Mouse (Mus musculus) ovary, postnatal 36 days (tissue): ENCODE measurements at regions not wholly inside any gene's neighbourhood (a gene's known extent, or its start where the extent isn't known, plus 50 kb on each side); places are given as distances from the start of the nearest gene placed in this dataset.

ENCODE experiments used
- DNase-seq: peaks from one replicate; pipeline ENCODE4 v3.0.0; 2022; ENCODE audit warnings: low spot score, mixed read lengths

DNA sequence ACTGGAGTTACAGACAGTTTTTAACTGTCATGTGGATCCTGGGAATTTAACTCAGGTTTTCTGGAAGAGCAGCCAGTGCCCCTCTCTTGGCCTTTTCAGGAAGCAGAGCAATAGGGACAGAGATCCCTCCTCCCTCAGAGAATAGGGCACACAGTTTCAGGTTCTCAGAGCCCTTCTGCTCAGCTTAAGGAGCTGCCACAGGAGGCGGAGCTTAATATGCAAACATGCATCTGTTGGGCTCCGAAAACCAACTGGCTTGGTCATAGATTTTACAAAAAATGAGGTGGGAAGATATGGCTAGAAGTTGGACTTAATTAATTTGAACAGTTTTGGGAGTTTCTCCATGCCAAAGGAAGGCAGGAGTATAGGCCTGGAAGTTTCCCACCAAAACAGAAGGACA, 61.9 kb upstream of the Znrf2 start:
- DNase-seq, result no peak

DNA sequence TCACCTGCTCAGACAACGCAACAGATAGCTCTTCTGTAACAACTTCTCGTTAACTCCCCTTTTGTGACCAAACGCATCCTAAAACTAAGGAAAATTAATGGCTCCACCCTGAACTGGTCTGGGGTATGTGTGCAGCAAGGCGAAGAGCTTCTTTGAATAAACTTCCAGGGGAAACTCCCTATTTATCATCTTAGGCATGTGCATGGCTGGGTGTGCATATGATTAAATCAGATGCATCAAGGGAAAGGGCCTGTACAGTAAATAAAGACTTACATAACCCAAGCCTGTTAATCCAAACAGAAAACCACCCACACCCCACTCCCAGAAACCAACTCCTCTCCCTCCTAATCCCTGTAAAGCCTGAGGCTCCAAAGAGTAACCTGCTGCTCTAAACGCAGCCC, 59.2 kb upstream of the Znrf2 start:
- DNase-seq, result no peak

DNA sequence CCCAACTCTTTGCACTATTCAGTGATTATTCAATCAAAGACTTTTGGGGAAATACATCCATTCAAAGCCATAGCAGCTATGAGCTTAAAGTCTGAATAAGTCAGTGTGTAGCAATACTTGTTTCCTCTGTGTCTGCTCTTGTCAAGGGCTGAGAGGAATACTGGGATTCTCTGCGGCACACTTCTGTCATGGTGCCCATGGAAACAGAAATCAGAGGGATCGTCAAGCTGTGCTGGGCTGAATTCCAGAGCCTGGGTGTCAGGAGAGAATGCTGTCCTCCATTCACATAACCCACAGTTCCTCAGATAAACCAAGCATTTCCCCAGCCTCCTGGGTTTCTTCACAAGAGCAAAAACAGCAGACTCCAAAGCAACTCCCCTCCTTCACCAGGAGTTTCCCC, 58.6 kb upstream of the Znrf2 start:
- peak; percentile 50 for DNase-seq

DNA sequence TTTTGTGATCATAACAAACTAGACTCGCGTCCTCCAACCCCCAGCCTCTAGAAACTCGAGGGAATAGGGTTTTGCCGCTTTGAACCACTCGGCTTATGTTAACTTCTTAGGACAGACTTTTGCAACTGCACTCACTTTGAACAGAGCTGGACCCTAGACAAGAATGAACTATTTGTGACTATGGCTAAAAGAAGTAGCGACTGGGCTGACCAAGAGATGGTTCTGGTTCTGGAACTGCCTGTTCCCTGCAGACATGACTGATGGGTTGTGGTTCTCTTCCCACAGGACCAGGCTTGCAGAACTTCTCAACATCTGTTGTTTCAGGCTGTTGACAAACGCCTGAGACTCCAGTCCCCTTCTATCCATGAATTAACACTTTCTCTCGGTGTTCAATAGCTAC, 57.5 kb upstream of the Znrf2 start:
- DNase-seq, result no peak

DNA sequence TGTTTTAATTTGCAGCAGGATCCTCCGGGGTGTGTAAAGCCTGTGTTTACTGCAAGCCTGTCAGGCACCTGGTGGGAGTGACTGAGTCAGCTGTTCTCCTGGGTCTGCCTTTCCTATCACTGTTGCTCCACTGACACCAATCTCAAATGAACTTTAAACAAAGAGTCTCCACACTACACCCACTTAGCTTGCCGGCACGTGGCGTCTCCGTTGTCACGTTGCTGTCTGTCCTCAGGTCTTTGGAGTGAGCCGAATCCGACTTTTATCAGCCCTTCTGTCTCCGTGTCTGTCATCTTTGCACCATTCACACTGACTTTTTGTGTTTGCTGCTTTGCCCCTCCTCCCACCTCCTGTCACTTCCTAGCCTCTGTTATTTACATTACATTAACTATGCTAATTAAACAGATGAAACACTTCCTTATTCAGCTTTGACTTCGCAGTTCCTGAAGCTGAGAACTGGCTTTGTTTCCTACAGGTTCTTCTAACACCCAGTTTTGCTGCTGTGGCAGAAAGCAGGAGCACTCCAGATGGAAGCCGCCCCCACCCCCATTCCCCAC, 56.7 kb upstream of the Znrf2 start:
- DNase-seq, result peak; percentile 21

DNA sequence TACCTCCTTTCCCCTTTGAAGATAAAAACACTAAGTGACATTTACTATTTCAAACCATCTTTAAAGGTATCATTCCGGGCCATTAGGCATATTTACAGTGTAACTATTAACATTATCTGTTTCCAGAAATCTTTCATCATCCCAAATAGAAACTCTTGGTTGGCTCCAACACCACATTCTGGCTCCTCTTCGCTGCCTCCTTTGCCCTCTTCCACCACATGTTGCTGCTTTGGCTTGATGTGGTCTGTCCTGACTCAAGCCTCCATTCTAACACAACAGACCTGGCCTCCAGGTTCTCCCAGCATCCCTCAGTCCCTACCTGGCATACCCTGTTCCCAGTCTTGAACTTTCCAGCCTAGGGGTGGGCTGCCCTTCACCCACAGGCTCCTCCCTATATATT, 56.2 kb upstream of the Znrf2 start:
- no peak for DNase-seq

DNA sequence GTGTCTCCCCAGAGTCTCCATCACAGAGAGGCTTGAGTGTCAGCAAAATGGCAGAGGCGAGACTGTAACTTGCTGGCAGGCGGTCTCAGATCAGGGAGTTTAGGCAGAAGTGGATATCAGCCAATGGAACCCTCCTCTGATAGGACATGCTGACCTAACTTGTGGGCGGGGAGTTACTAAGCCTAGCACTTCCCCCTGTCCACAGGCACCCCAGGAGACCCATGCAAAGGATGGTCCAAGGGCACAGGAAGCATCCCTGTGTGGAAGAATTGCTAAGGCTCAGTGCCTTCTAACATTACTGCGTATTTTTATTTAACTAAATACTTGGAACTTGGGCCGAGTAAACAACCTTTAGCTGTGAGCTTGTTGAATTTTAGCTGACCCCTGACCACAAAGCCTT, 54.7 kb upstream of the Znrf2 start:
- no peak for DNase-seq

DNA sequence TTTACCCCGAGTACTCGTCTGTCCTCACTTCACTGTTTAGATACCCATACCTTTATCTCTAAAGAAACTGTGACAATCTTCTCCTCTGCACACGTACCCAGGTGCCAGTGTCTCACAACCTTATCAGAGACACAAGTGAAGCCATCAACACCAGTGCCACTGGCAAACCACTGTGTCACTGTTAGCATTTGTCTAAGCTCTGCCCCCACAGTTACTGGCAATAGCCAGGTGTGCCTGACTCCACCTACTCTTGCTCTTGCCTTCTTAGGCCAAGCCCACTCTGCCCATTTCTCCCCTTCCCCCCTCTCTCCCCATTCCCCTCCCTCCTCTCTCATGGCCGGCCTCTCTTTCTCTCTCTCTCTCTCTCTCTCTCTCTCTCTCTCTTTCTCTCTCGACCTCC, 54.2 kb upstream of the Znrf2 start:
- no peak for DNase-seq

DNA sequence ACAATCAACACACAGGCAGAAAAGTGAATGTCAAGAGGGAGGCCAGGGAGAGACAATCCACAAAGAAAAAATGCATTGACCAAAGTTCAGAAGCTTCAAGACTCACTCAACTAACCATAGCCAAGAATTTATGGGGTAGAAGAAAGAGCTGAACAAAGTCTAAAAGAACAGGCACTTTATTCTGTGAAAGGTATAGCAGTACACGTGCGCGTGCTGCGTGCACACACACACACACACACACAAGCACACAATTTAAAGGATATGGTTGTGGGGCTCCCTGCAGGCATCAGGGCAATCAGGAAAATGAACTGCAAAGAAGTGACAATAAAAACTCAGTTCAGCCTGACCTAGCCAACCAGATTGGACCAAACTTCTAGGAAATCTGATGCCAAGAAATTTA, 53.0 kb upstream of the Znrf2 start:
- no peak for DNase-seq

DNA sequence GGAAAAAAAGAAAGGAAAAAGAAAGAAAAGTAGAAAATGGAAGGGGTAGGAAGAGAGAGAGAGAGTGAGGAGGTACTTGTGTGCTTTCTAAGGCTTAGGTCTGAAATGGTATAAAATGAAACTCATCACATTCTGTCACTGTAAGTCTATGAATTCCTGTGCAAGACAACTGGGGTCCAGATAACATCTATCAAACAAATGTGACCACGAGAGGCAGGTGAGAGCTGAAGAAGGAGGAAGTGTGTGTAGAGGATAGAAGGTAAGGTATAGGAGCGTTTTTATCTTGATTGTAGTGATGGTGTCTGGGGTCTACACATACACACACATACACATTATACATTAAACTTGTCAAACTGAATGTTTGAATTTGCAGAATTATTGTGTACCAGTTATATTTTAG, 51.0 kb upstream of the Znrf2 start:
- no peak for DNase-seq

DNA sequence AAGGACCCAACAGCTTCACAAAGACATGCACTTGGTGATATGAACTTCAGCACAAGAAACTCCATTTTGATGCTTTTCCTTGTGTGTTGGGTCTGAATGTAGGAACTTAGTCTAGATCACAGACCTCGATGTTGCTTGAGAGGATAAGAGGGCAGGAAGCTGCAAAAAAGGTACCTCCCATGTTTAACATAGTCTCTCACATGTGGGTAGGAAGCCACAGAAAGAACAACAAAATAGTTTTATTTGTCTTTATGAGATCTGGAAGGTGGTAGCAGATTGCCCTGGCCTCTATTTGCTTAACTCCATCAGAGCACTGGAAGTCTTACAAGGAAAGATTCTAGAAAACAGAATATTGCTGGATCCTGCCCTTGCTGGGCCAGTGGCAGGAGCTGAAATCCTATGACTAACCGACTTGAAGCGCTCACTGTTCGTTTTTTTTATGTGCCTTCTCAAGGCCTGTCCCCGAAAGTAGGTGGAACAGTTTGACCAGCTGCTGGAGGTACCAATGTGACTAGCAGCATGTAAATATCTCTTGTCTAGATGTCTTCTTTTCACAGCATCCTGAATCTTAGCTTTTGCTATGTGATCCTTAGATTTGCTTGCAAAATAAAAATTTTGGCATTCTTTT, 50.1 kb upstream of the Znrf2 start:
- no peak for DNase-seq
